Mouse (Mus musculus) neural tube, postnatal 0 days (tissue): ENCODE measurements around the gene Smg9. TPM values are rescaled to one million over a fixed set of nuclear protein-coding genes. Genes with fewer than 3 reads are reported as not detected.

Experiments
- polyA plus RNA-seq: library from polyadenylated mRNA; unstranded; fragments of >200 nt; fragmentation: Nextera tagmentation; extraction: Ambion mirVana; gene quantifications from 2 replicates; pipeline ENCODE4 v1.2.1, GENCODE M21; 2015

Gene Smg9
- 28.5 and 35.3 TPM in 2 replicates for polyA plus RNA-seq

GRCm38 (mm10) chr7:24399256-24400081 is at the start of gene Smg9:
Smg9 (plus strand) TSS chr7:24399619.

GRCm38 (mm10) chr7:24369731-24370541 is 29.5 kb upstream of the Smg9 start, which contains the start of gene Kcnn4:
Kcnn4 (plus strand) TSS chr7:24370263.

GRCm38 (mm10) chr7:24451855-24452311 is 52.5 kb downstream of the Smg9 start, which contains the start of gene Irgc1:
Irgc1 (minus strand) TSS chr7:24452297.

GRCm38 (mm10) chr7:24462388-24463319 is 63.2 kb downstream of the Smg9 start, which contains the start of gene Plaur:
Plaur (plus strand) TSS chr7:24462484.

Other genes starting within 250 kb of the Smg9 start
- 2.6 and 2.7 TPM in 2 replicates for gene Zfp114, start 224.6 kb upstream of the Smg9 start, polyA plus RNA-seq
- 3.0 and 3.5 TPM in 2 replicates for gene Zfp111, start 188.2 kb upstream of the Smg9 start, polyA plus RNA-seq
- gene Zfp109, start 162.1 kb upstream of the Smg9 start, polyA plus RNA-seq: 2.2 and 2.8 TPM in 2 replicates
- gene Zfp108, start 144.8 kb upstream of the Smg9 start, polyA plus RNA-seq: 5.5 and 5.8 TPM in 2 replicates
- gene Zfp93, start 129.2 kb upstream of the Smg9 start, polyA plus RNA-seq: 4.8 TPM in 2 replicates
- 24.7 and 29.1 TPM in 2 replicates for gene Zfp61, start 98.4 kb upstream of the Smg9 start, polyA plus RNA-seq
- gene Zfp94, start 83.0 kb upstream of the Smg9 start, polyA plus RNA-seq: 19.7 and 21.9 TPM in 2 replicates
- gene Tescl, start 65.7 kb upstream of the Smg9 start, polyA plus RNA-seq: 0.65 and 1.0 TPM in 2 replicates
- 0.10 TPM in 1 of 2 replicates, not detected in the other for gene Lypd5, start 50.4 kb upstream of the Smg9 start, polyA plus RNA-seq
- gene Kcnn4, start 29.4 kb upstream of the Smg9 start, polyA plus RNA-seq: 2.2 and 3.2 TPM in 2 replicates
- gene Irgc1, start 52.7 kb downstream of the Smg9 start, polyA plus RNA-seq: not detected in 2 replicates
- gene Plaur, start 62.9 kb downstream of the Smg9 start, polyA plus RNA-seq: 1.4 and 2.5 TPM in 2 replicates
- gene Cadm4, start 82.4 kb downstream of the Smg9 start, polyA plus RNA-seq: 110 and 120 TPM in 2 replicates
- 201 and 233 TPM in 2 replicates for gene Zfp428, start 107.4 kb downstream of the Smg9 start, polyA plus RNA-seq
- 0.35 and 0.56 TPM in 2 replicates for gene AC161166.1, start 112.8 kb downstream of the Smg9 start, polyA plus RNA-seq
- 18.4 and 19.7 TPM in 2 replicates for gene Irgq, start 131.1 kb downstream of the Smg9 start, polyA plus RNA-seq
- gene Pinlyp, start 146.5 kb downstream of the Smg9 start, polyA plus RNA-seq: 0.18 TPM in 1 of 2 replicates, not detected in the other
- gene Xrcc1, start 146.7 kb downstream of the Smg9 start, polyA plus RNA-seq: 40.7 and 51.6 TPM in 2 replicates
- 30.6 and 31.1 TPM in 2 replicates for gene Ethe1, start 187.9 kb downstream of the Smg9 start, polyA plus RNA-seq
- gene Zfp575, start 188.0 kb downstream of the Smg9 start, polyA plus RNA-seq: 23.0 and 23.3 TPM in 2 replicates
- gene Phldb3, start 211.1 kb downstream of the Smg9 start, polyA plus RNA-seq: not detected in 2 replicates
- 1.2 and 1.3 TPM in 2 replicates for gene Lypd3, start 236.9 kb downstream of the Smg9 start, polyA plus RNA-seq